Mouse (Mus musculus): ENCODE measurements at regions not wholly inside any gene's neighbourhood (a gene's known extent, or its start where the extent isn't known, plus 50 kb on each side); places are given as distances from the start of the nearest gene placed in this dataset.

- DNase-seq (ENCODE audit: low spot score), result no peak
Observed at GRCm38 (mm10) chr2:105454353-105454752, 55.2 kb upstream of the Rcn1 start.

- no peak for DNase-seq (ENCODE audit: low spot score)
Observed at GRCm38 (mm10) chr2:105454836-105455235, 55.7 kb upstream of the Rcn1 start.

GRCm38 (mm10) chr2:105458643-105459042, 59.5 kb upstream of the Rcn1 start:
- no peak for DNase-seq (ENCODE audit: low spot score)

GRCm38 (mm10) chr2:105459512-105459911, 60.4 kb upstream of the Rcn1 start:
- DNase-seq (ENCODE audit: low spot score), result no peak

- no peak for DNase-seq (ENCODE audit: low spot score)
Observed at GRCm38 (mm10) chr2:105465630-105466029, 66.5 kb upstream of the Rcn1 start.

GRCm38 (mm10) chr2:105468930-105469329, 69.8 kb upstream of the Rcn1 start:
- peak; percentile 13 for DNase-seq (ENCODE audit: low spot score)

- DNase-seq (ENCODE audit: low spot score), result no peak
Observed at GRCm38 (mm10) chr2:105476028-105476677, 77.0 kb upstream of the Rcn1 start.

- no peak for DNase-seq (ENCODE audit: low spot score)
Observed at GRCm38 (mm10) chr2:105481990-105482592, 83.0 kb upstream of the Rcn1 start.

GRCm38 (mm10) chr2:105484496-105484895, 85.4 kb upstream of the Rcn1 start:
- no peak for DNase-seq (ENCODE audit: low spot score)

GRCm38 (mm10) chr2:105485286-105485685, 86.2 kb upstream of the Rcn1 start:
- DNase-seq (ENCODE audit: low spot score), result no peak

GRCm38 (mm10) chr2:105495796-105496195, 96.7 kb upstream of the Rcn1 start:
- DNase-seq (ENCODE audit: low spot score), result no peak

GRCm38 (mm10) chr2:105504197-105504596, 105.1 kb upstream of the Rcn1 start:
- DNase-seq (ENCODE audit: low spot score), result no peak

GRCm38 (mm10) chr2:105505554-105505953, 106.4 kb upstream of the Rcn1 start:
- DNase-seq (ENCODE audit: low spot score), result no peak

GRCm38 (mm10) chr2:105507160-105507559, 108.0 kb upstream of the Rcn1 start:
- DNase-seq (ENCODE audit: low spot score), result no peak

GRCm38 (mm10) chr2:105510816-105511215, 111.7 kb upstream of the Rcn1 start:
- DNase-seq (ENCODE audit: low spot score), result no peak

GRCm38 (mm10) chr2:105511690-105512089, 112.6 kb upstream of the Rcn1 start:
- DNase-seq (ENCODE audit: low spot score), result no peak

- DNase-seq (ENCODE audit: low spot score), result no peak
Observed at GRCm38 (mm10) chr2:105514226-105514625, 115.1 kb upstream of the Rcn1 start.

GRCm38 (mm10) chr2:105514881-105515280, 115.8 kb upstream of the Rcn1 start:
- no peak for DNase-seq (ENCODE audit: low spot score)

- no peak for DNase-seq (ENCODE audit: low spot score)
Observed at GRCm38 (mm10) chr2:105515326-105515725, 116.2 kb upstream of the Rcn1 start.

- DNase-seq (ENCODE audit: low spot score), result no peak
Observed at GRCm38 (mm10) chr2:105516267-105517133, 117.4 kb upstream of the Rcn1 start.

- no peak for DNase-seq (ENCODE audit: low spot score)
Observed at GRCm38 (mm10) chr2:105521841-105522240, 122.7 kb upstream of the Rcn1 start.

GRCm38 (mm10) chr2:105523297-105523802, 124.2 kb upstream of the Rcn1 start:
- DNase-seq (ENCODE audit: low spot score), result peak; percentile 5

- no peak for DNase-seq (ENCODE audit: low spot score)
Observed at GRCm38 (mm10) chr2:105525111-105525610, 126.0 kb upstream of the Rcn1 start.

Measured in layer of hippocampus, adult 9-10 months (tissue).